Mouse (Mus musculus) cerebellum, adult 8-10 months (tissue): ENCODE measurements around the gene Lin7a.
"Not testable (repeated sequence)": the region's sequence is repeated elsewhere in the genome, so short reads cannot be mapped to it uniquely, and the experiment has no call there.

Experiments
- DNase-seq: peaks from one replicate; pipeline ENCODE4 v3.0.0; 2022

Gene Lin7a

GRCm38 (mm10) chr10:107237736-107238135 lies 33.8 kb upstream of the Lin7a start:
- DNase-seq, result no peak

GRCm38 (mm10) chr10:107238151-107238860 lies 33.2 kb upstream of the Lin7a start:
- no peak for DNase-seq

GRCm38 (mm10) chr10:107238861-107239435 lies 32.5 kb upstream of the Lin7a start:
- DNase-seq, result no peak

- no peak for DNase-seq
Observed at GRCm38 (mm10) chr10:107239651-107240330, 31.7 kb upstream of the Lin7a start.

- DNase-seq, result no peak
Observed at GRCm38 (mm10) chr10:107240446-107240845, 31.0 kb upstream of the Lin7a start.

- DNase-seq, result no peak
Observed at GRCm38 (mm10) chr10:107240986-107241385, 30.5 kb upstream of the Lin7a start.

GRCm38 (mm10) chr10:107241406-107241805 lies 30.1 kb upstream of the Lin7a start:
- DNase-seq, result no peak

GRCm38 (mm10) chr10:107241999-107242398 lies 29.5 kb upstream of the Lin7a start:
- DNase-seq, result not testable (repeated sequence)

GRCm38 (mm10) chr10:107242696-107243400 lies 28.6 kb upstream of the Lin7a start:
- DNase-seq, result no peak

- no peak for DNase-seq
Observed at GRCm38 (mm10) chr10:107244211-107244610, 27.3 kb upstream of the Lin7a start.

- no peak for DNase-seq
Observed at GRCm38 (mm10) chr10:107244691-107245530, 26.6 kb upstream of the Lin7a start.

- DNase-seq, result no peak
Observed at GRCm38 (mm10) chr10:107245531-107245840, 26.0 kb upstream of the Lin7a start.

GRCm38 (mm10) chr10:107245961-107246460 lies 25.5 kb upstream of the Lin7a start:
- no peak for DNase-seq

- no peak for DNase-seq
Observed at GRCm38 (mm10) chr10:107247001-107247670, 24.4 kb upstream of the Lin7a start.

GRCm38 (mm10) chr10:107248481-107248880 lies 23.0 kb upstream of the Lin7a start:
- no peak for DNase-seq

- DNase-seq, result no peak
Observed at GRCm38 (mm10) chr10:107249056-107249455, 22.4 kb upstream of the Lin7a start.

- DNase-seq, result no peak
Observed at GRCm38 (mm10) chr10:107249606-107250186, 21.8 kb upstream of the Lin7a start.

- DNase-seq, result no peak
Observed at GRCm38 (mm10) chr10:107250346-107251210, 20.9 kb upstream of the Lin7a start.

- DNase-seq, result no peak
Observed at GRCm38 (mm10) chr10:107251271-107251670, 20.2 kb upstream of the Lin7a start.

- DNase-seq, result no peak
Observed at GRCm38 (mm10) chr10:107251801-107252502, 19.5 kb upstream of the Lin7a start.
